Mouse (Mus musculus) heart, postnatal 36 days (tissue): Measurements from ENCODE around the gene Sdf2. TPM values are rescaled to one million over a fixed set of nuclear protein-coding genes. Genes with fewer than 3 reads are reported as not detected.

Experiments used
- DNase-seq, 2 experiments: peaks; one replicate each; pipeline ENCODE4 v3.0.0; 2021 to 2022
- intact Hi-C: fragments of 180-260 bp; cut with DNase I; formaldehyde crosslinking; loops from one replicate; pipeline ENCODE4 v1.15.1; 2025
- total RNA-seq, 2 experiments: library from RNA; stranded (reverse); gene quantifications; 2 replicates each; pipeline ENCODE4 v1.2.3; 2021

Sdf2 gene
- total RNA-seq: 10 to 100 TPM; 47.4 to 47.7 TPM

DNA sequence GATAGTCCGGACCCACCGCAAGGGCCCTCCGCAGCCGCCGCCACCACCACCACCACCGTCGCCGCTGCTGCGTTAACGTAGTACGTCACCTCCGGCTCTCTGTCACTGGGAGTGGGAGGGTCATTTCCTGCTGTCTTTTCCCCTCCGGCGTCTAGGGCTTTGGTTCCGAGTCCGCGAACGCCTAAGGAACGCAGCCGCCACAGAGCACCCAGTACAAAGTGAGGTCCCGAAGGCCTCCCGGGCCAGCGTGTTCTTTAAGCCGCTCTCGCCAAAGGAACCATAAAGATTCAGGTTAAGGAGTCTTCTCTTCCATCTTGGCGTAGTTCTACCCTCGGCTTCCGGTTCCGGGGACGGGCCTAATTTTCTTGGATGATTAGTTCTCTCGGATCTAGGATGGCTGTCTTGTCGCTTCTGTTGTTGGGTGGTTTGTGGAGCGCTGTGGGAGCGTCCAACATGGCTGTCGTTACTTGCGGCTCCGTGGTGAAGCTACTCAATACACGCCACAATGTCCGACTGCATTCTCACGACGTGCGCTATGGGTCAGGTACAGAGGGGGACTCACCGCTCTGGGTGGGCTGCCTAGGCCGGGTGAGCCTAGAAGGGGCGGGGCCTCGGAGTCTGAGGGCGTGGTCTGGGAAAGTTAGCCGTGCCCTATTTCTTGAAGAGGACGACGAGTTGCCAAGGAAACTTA lies at the start of gene Sdf2, which contains the start of gene Supt6:
Gene Sdf2 (plus strand): TSS at position 120 of the 691 bp plus-strand sequence.
Gene Supt6 (minus strand): TSS at position 361 of the 691 bp plus-strand sequence.
- peak; percentile 90 to 93 for DNase-seq
- intact Hi-C loops: loop anchor here (2.0 kb wide), 1 partner anchor 15 kb away; the partner anchor contains the start of gene 2610507B11Rik

DNA sequence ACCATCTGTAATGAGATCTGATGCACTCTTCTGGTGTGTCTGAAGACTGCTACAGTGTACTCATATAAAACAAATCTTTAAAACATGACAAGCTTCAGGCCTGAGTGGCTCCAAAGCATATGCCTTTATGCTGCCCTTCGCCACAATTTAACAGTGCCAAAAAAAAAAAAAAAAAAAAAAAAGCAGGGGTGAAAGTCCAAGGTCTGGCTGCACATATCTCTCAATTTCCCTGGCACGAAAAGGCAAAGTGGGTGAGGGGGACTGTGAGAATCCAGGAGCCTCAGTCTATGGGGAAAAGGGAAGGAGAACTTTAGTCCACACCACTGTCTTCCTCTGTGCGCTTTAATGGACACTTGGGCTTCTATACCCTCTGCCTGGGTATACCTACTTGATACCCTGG lies 43.2 kb upstream of the Sdf2 start:
- intact Hi-C loops: no loop called here
- DNase-seq: no peak

DNA sequence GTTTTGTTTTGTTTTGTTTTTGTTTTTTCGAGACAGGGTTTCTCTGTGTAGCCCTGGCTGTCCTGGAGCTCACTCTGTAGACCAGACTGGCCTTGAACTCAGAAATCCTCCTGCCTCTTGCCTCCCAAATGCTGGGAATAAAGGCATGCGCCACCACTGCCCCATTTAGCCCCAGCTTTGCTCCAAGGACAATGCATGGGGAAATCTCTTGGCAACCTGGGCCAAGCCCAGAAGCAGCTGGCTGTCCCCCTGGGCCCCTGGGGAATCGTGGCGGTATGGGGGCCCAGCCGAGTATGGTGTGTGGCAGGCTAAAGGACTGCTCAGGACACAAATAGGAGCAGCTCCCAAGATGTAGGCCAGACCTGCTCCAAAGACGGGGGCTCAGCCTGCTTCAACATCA lies 41.3 kb upstream of the Sdf2 start:
- intact Hi-C loops: no loop called here
- DNase-seq: no peak

DNA sequence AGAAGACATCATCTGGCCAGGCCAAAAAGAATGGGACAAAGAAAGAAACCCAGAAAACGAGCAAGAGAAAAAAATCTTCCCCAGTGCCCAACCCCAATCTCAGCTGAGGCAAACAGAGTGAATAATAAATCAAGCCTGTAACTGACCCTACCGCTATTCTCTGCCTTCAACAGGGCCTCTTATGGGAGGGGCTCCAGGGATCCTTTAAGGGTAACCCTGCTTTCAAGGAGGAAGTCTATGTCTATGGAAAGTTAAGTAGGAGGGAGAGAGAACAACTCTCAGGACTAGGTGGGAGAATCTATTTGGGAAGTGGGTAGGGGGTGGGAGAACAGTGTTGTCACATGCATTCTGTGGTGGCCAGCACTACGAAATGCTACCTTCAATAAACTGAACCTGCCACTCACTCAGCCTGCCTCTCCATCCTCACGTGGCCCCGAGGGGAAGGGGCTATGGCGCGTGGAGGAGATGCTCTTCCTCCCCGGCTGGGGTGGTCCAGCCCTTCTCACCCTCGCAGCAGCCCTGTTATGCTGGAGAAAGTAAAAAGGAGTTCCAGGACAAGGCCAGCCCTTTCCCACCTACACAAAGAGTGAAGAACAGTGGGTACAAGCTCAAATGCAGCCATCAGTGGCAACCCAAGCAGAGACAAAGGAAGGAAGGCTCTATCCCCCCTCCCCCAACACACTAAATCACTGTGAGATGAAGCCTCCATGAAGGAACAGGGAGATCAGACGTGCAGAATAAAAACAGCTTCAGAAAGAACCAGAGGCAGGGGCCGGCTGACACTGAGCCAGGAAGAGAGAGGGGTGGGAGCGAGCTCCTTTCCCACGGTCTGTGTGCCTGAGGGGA lies 40.0 kb upstream of the Sdf2 start:
- intact Hi-C loops: no loop called here

DNA sequence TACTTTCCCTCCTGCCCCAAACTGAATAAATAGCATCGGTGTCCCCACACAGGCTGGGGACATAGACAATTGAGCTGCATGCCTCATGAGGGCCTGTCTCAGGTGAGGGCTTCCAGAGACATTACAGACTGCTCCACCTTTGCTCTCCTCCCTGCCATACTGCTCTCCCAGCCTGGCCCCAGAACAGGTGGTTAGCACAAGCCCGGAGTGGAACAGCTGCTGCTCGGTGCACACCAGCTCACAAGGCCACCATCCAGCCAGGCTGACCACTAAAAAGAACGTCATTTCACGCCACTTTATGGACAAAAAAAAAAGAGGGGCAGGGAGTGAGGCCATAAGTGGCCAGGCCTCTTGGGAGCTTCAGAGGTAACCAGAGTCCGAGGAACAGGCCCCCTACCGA lies 38.4 kb upstream of the Sdf2 start:
- intact Hi-C loops: no loop called here
- DNase-seq: no peak

More for the DNA sequence above, 40.0 kb upstream of the Sdf2 start:
- DNase-seq: no peak

DNA sequence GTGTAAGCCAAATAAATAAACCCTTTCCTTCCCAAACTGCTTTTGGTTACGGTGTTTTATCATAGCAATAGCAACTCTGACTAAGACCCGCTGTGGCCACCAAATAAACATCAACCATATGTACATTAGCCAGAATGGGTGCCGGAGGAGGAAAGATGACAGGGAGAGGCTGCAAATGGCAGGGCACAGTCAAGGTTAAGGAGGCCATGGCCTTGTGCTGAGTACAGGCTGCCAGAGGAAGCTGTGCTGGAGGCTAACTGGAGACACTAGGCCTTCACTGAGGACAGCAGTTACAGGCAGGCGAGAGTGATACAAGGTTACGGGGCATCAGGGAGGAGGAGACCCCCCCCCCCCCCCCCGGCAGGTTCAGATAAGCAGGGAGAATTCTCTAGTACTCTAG lies 35.7 kb upstream of the Sdf2 start:
- no peak for DNase-seq
- intact Hi-C loops: no loop called here

DNA sequence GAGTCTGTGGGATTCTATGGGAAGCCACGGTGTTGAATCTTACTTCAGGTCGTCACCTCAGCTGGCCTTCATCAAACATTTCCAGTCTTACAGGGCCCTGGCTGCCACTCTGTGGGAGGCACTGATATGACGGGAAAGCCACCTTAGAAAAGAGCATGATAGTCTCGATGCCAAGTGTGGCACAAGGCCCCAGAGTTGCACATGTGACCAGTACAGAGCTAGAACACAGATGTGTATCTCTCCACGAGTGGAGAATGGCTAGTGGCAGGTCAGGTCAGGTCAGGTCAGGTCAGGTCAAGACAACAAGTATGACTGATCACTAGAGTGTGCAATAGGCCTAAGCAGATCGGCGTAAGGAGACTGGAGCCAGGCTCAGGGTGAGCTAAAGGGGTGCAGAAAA lies 34.9 kb upstream of the Sdf2 start:
- intact Hi-C loops: no loop called here
- no peak for DNase-seq

DNA sequence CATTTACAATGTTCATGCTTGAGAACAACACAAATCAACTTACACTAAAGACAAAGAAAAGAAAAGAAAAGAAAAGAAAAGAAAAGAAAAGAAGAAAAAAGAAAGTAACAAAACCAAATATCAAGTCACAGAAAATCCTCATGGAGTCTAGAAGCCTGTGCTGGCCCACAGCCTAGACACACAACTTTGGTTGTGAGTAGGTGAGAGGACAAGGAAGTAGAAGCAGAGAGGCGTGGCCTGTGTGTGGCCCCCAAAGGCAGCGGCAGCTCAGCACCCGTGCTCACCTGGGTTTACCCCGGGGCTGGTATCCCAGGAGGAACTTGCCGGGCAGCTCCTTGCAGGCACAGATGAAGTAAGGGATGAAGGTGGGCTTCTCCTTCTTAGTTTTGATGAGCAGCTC lies 34.0 kb upstream of the Sdf2 start:
- intact Hi-C loops: no loop called here
- no peak for DNase-seq

DNA sequence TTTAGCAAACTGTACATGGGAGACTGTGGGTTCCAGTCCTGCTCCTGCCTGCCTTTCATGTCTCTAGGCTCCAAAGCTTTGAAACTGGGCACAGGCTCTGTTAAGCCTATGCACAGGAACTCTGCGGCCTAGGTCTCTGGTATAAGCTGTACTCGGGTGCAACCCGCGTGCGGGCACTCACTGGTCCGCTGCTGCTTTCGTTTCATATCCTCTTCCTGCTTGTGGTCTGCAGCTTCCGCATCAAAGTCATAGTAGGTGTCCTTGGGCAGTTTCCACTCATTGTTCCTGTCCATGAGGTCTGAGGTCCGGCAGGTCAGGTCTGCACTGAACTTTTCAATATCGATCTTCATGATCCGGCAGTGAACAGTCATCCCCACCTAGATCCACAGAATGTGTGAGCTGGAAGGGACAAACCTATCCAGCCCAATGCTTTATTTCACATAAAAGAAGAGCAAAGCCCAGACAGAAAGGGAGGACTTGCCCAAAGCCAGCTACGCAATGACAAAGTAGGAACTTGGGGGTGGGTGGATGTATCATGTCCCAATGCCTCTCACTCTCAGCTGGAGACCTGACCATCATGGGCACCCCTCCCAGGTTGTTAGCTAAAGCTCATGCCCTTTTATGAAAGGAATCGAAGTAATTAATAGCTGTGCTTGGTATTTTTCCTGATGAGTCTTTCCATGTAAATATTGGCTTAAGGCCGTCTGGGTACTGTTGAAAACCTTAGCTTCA lies 32.3 kb upstream of the Sdf2 start:
- DNase-seq: peak in 1 of 2 experiments; percentile 9
- intact Hi-C loops: no loop called here

DNA sequence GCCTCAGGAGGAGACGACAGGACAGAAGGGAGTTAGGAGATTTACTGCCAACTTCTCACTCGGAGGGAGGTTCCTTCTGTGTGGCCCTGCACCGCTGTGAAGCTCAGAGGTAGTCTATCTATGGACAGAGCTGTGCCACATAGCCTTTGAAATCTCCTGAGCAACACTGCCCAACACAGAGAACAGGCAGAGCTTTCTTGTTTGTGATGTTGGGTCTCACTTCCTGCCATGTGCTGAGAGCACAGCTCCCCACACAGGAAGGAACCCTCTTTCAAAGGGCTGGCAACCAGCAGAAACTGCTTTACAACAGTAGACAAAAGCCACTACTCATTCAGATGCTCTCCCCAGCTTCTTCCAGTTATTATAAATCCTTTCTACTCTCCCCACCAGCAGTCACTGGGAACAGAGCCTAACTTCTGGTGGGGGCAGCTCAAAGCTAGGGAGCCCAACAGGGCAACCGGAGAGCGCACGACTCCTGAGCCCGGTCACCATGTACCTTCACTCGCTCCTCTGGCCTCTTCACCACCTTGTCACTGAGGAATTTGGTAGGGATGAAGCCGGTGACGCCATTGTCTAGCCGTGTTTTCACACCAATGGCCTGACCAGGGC lies 29.7 kb upstream of the Sdf2 start:
- intact Hi-C loops: no loop called here
- no peak for DNase-seq

DNA sequence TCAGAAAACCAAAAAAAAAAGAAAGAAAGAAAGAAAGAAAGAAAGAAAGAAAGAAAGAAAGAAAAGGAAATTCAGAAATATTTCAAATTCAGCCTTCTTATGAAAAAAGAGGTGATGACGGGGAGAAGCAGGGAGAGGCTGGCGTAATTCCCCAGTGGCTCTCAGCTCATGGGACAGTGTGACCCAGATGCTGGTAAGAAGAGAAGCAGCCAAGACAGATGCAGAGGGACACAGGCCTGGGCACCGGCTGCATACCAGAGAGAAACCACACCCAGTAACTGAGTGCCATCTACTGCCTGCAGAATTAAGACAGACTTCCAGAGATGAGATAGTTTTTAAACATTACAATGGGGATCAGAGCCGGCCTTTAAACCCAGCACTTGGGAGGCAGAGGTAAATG lies 22.0 kb upstream of the Sdf2 start:
- no peak for DNase-seq
- intact Hi-C loops: no loop called here

DNA sequence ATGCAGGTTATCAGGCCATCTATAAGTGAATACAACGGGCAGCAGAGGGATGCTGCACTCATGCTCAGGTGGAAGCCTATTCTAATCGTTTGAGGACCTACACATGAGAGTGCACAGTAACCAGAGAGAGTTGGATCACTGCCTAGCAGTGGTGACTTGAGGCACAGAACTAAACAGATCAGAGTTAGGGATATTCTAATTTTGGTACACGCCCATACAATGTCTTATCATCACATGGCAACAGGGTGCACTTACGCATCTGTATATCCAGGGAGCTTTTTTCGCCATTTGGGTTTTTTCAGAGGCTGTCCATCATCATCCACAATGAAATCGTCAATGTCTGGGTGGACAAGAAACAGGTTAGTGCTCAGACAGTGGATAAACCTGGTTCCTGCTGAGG lies 14.0 kb upstream of the Sdf2 start:
- DNase-seq: no peak
- intact Hi-C loops: no loop called here

DNA sequence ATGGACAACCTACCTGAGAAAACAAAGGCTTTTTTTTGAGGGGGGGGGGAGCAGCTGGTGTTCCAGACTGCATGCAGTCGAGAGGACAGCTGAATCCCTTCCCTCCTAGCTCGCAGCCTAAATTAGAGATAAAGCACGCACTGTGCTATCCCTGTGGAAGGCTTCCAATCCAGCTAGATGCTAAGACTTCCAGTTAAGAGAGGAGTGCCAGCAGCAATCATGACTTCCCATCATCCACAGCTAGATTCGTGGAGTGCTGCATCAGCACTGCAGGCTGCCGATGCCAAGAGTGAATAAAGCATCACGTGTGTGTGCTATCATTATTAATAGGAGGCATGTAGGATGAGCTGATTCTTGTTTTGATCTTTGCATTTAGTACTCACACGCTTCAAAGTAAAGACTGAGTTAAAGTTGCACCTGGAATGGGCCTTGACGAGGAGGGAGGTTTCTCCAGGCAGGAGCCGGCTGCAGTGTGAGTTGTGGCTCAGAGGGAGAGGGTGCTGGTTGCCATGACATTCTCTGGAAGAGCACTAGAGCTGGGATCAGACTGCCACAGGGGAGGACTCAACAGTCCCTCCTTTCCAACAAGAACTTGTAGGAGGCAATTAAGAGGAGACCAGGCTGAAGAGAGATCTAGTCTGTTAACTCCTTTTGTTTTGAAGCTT lies 5.2 kb upstream of the Sdf2 start:
- intact Hi-C loops: no loop called here
- DNase-seq: no peak

DNA sequence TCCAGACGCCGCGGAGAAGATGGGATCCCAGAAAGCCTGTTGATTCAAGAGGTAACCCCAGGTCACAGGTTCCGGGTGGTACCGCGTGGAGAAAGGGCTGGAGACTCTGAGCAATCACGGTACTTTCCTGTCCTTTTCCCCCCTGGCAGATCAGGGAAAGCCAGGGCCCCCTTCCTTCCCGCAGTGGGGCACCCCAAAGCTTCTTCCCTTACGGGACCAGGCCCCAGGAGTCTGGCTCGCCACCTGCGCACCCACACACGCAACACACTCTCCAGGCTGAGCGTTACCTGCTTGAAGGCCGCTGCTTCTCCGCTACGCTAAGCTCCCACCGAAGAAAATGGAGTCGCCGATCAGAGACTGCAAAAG lies 302 bp upstream of the Sdf2 start:
- no peak for DNase-seq
- intact Hi-C loops: no loop called here

DNA sequence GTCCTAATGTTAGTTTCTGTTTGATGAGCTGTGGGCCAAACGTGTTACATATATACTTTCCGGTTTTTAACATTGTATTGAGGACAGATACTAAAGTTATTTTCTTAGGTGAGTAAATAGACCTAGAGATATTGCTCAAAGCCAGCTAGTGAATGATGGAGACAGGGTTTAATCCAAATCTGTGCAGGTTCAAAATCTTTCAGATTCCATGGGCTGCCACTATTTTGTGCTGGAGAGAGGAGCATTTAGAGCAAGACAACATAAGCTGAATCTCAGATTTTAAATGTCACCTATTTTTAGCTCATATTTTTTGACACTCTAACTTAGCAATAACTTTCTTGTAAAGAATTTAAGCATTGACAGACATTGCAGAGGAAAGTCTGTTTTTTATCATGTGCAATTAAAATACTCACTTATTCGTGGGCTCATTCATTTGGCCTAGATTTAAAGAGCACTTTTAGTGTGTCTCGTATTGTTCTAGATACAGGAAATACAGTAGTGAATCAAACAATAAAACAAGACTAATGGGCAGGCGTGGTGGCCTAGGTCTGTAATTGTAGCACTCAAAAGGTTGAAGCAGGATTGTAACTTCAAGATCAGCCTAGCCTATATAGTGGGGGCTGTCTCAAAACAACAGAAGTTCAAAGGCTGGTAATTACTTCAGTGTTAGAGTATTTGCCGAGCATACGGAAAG lies 919 bp downstream of the Sdf2 start:
- intact Hi-C loops: loop anchor here (2.0 kb wide), 1 partner anchor 14 kb away; the partner anchor contains the start of gene 2610507B11Rik

DNA sequence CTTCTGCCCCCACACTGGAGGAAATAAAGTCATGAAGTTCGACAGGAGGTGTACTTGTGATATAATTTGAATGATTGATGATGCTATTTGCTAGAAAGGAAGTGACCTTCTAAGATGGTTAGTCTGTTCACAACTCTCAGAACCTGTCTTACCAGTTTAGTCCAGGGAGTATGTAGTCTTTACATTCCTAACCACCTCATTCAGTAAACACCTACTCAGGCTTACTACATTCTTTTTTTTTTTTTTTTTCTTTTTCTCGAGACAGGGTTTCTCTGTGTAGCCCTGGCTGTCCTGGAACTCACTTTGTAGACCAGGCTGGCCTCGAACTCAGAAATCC lies 1.4 kb downstream of the Sdf2 start:
- intact Hi-C loops: loop anchor here (2.0 kb wide), 1 partner anchor 14 kb away; the partner anchor contains the start of gene 2610507B11Rik
- no peak for DNase-seq

More for the DNA sequence above, 919 bp downstream of the Sdf2 start:
- no peak for DNase-seq

DNA sequence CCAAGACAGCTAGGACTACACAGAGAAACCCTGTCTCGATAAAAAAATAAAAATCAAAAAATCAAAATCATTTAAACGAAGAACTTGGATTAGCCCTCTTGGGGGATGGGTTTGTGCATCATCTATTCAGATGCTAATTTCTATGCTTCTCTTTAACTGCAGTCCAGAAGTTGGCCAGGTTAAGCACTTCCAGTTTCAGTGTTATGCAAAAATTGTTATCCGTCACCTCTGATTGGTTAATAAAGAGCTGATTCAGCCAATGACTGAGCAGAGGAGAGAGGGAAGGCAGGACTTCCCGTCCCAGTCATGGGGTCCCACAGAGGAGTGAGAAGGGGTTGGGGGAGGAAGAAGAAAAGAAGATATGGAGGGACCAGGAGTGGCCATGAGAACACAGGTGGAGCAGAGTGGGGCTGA lies 2.2 kb downstream of the Sdf2 start:
- intact Hi-C loops: loop anchor here (2.0 kb wide), 1 partner anchor 13 kb away; the partner anchor contains the start of gene 2610507B11Rik
- DNase-seq: no peak

DNA sequence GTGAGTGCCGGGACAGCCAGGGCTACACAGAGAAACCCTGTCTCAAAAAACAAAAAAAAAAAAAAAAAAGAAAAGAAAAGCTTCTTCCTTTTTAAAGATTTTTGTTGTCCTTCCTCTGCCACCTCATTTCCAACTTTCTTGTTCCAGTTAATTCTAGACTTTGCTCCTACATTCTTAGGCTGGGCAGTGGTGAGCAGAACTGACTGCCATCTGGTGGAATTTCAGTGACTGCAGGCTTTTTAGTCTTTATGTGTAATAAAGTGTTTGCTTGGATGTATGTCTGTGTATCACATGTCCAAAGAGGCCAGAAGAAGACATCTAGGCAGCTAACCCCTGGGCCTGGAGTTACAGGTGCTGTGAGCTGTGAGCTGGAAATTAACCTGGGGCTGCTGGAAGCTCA lies 11.1 kb downstream of the Sdf2 start:
- DNase-seq: no peak
- intact Hi-C loops: no loop called here

DNA sequence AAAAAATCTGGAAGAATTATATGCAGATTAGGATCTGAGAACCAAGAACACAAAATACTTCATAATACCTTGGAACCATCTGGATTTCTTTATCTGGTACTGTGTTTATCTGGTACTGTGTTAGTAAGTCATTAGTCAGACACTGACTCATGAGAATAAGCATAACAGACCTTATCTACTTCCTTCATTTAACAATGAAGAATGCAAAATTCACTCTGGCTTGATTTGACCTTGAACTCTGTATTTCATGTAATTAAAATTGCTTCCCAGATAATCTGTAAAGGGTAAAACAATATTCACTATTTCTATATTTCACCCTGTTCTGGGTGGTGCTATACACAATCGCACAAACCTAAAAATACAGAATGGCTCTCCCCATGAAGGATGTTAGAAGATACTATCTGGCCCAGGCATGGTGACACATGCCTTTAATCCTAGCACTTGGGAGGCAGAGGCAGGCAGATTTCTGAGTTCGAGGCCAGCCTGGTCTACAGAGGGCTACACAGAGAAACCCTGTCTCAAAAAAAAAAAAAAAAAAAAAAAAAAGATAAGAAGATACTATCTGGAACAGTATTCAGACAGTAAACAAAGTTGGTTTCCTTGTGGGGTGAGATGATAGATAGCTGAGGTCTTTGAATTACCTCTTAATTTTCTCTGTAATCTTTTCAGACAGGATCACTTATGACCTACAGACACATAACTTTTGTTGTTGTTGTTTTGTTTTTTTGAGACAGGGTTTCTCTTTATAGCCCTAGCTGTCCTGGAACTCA lies 15.1 kb downstream of the Sdf2 start:
- intact Hi-C loops: loop anchor here (2.0 to 5.0 kb wide), 3 partner anchors 14 to 87 kb away; partner anchors contain the start of gene Pigs

More for the DNA sequence above, 15.1 kb downstream of the Sdf2 start:
- no peak for DNase-seq
